Mouse (Mus musculus) spleen, postnatal 10 days (tissue): ENCODE results near the gene Plekho2.
A peak's percentile ranks its signal among the peaks of the same experiment; 100 is the strongest.

Source experiments
- DNase-seq, 2 experiments: peaks; one replicate each; pipeline ENCODE4 v3.0.0; 2021 to 2022; ENCODE audit warnings: low spot score in 2 of 2

Plekho2 gene

GRCm38 (mm10) chr9:65586406-65587269 is 6.8 kb upstream of the Plekho2 start, which contains the start of gene Pif1:
TSS of gene Pif1 (plus strand) at chr9:65587160.
- peak; percentile 83 to 92 for DNase-seq

GRCm38 (mm10) chr9:65583045-65583444 is 3.2 kb upstream of the Plekho2 start:
- peak in 1 of 2 experiments; percentile 77 for DNase-seq

- peak; percentile 80 to 94 for DNase-seq
Observed at GRCm38 (mm10) chr9:65580401-65581256, 789 bp upstream of the Plekho2 start.

GRCm38 (mm10) chr9:65578801-65579249 is 1.0 kb downstream of the Plekho2 start:
- peak; percentile 56 to 61 for DNase-seq

- no peak for DNase-seq
Observed at GRCm38 (mm10) chr9:65577511-65578196, 2.2 kb downstream of the Plekho2 start.

- DNase-seq: no peak
Observed at GRCm38 (mm10) chr9:65576861-65577510, 2.9 kb downstream of the Plekho2 start.

GRCm38 (mm10) chr9:65575393-65576196 is 4.2 kb downstream of the Plekho2 start:
- DNase-seq: peak; percentile 66 to 82

GRCm38 (mm10) chr9:65574513-65575392 is 5.1 kb downstream of the Plekho2 start:
- DNase-seq: peak in 1 of 2 experiments; percentile 56

GRCm38 (mm10) chr9:65572837-65573236 is 7.0 kb downstream of the Plekho2 start:
- DNase-seq: no peak

- DNase-seq: peak in 1 of 2 experiments; percentile 26
Observed at GRCm38 (mm10) chr9:65569491-65569971, 10.3 kb downstream of the Plekho2 start.

- no peak for DNase-seq
Observed at GRCm38 (mm10) chr9:65568787-65569186, 11.1 kb downstream of the Plekho2 start.

- DNase-seq: no peak
Observed at GRCm38 (mm10) chr9:65564698-65565097, 15.1 kb downstream of the Plekho2 start.

- DNase-seq: no peak
Observed at GRCm38 (mm10) chr9:65563073-65563472, 16.8 kb downstream of the Plekho2 start.

- DNase-seq: no peak
Observed at GRCm38 (mm10) chr9:65562081-65562506, 17.7 kb downstream of the Plekho2 start.

- DNase-seq: peak in 1 of 2 experiments; percentile 52
Observed at GRCm38 (mm10) chr9:65561016-65561415, 18.8 kb downstream of the Plekho2 start.

- DNase-seq: no peak
Observed at GRCm38 (mm10) chr9:65558806-65559205, 21.0 kb downstream of the Plekho2 start.

GRCm38 (mm10) chr9:65556979-65557378 is 22.9 kb downstream of the Plekho2 start:
- DNase-seq: no peak

GRCm38 (mm10) chr9:65556349-65556748 is 23.5 kb downstream of the Plekho2 start:
- DNase-seq: no peak

- no peak for DNase-seq
Observed at GRCm38 (mm10) chr9:65555621-65556020, 24.2 kb downstream of the Plekho2 start.
